Mouse (Mus musculus) lung, embryonic 15.5 days (tissue): ENCODE results near the gene Lpar3. TPM values are rescaled to one million over a fixed set of nuclear protein-coding genes. Genes with fewer than 3 reads are reported as not detected.
A peak's percentile ranks its signal among the peaks of the same experiment; 100 is the strongest.

Experiments
- ATAC-seq: fragments of 200-750 bp; cut with Nextera tagmentation; 2 replicates; pipeline ENCODE4 v1.8.0; 2017; ENCODE audit warnings: moderate number of reproducible peaks, borderline replicate concordance; ENCODE audit not compliant: low FRiP score, low TSS enrichment; ENCODE audit errors: extremely low read depth
- H3K27ac ChIP-seq: fragments of 300-500 bp; sonication (generic); 2 replicates; pipeline ENCODE4 v1.5.1; 2015; ENCODE audit warnings: moderate library complexity, mild to moderate bottlenecking, inconsistent platforms
- H3K27me3 ChIP-seq: fragments of 300-500 bp; sonication (generic); 2 replicates; pipeline ENCODE4 v1.6.1; 2015; ENCODE audit warnings: inconsistent platforms
- H3K36me3 ChIP-seq: fragments of 300-500 bp; sonication (generic); 2 replicates; pipeline ENCODE4 v1.6.1; 2015; ENCODE audit warnings: inconsistent platforms
- H3K4me1 ChIP-seq: fragments of 300-500 bp; sonication (generic); 2 replicates; pipeline ENCODE4 v1.6.1; 2015; ENCODE audit warnings: inconsistent platforms
- H3K4me2 ChIP-seq: fragments of 300-500 bp; sonication (generic); 2 replicates; pipeline ENCODE4 v1.6.1; 2015; ENCODE audit warnings: inconsistent platforms, mild to moderate bottlenecking, moderate library complexity
- H3K4me3 ChIP-seq: fragments of 300-500 bp; sonication (generic); 2 replicates; pipeline ENCODE4 v1.5.1; 2015; ENCODE audit warnings: mild to moderate bottlenecking, inconsistent platforms
- H3K9ac ChIP-seq: fragments of 300-500 bp; sonication (generic); 2 replicates; pipeline ENCODE4 v1.6.1; 2015; ENCODE audit warnings: inconsistent platforms
- H3K9me3 ChIP-seq: fragments of 300-500 bp; sonication (generic); 2 replicates; pipeline ENCODE4 v1.6.1; 2016; ENCODE audit warnings: inconsistent platforms
- WGBS: fragments of 180-500 bp; shearing (Covaris S2); methylation state at CpG from one replicate; pipeline ENCODE4 v1.1.7; 2015; 5-methylcytosine and 5-hydroxymethylcytosine counted together
- polyA plus RNA-seq: library from polyadenylated mRNA; unstranded; fragments of >200 nt; fragmentation: Nextera tagmentation; extraction: Ambion mirVana; gene quantifications from 2 replicates; pipeline ENCODE4 v1.2.1, GENCODE M21; 2015

The Lpar3 gene
- polyA plus RNA-seq, 1 experiment from 2014 or later = 2.4 TPM

DNA sequence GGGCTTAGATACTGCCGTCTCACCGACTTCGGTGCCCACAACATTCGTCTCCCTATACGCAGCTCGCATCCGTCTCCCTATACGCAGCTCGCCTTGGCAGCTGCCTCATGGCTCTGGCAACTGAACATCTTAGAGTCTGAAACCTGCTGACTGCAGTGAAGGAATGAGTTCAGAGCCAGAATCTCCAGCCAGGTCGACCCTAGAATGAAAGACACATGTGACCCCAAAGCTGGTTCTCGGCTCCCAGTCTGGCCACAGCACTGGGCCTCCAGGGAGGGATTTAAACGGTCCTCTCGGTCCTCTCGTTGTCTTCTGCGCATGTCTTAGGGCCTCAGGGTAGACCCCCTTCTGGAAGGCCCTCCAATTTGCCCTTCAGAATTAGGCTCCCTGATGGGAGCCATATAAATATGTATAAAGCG lies 97.8 kb downstream of the Lpar3 start:
- Histone ChIP-seq H3K4me3 (no peak overlapping the region), H3K27ac (no peak overlapping the region), H3K9ac (no peak overlapping the region), H3K9me3 (no peaks in the 10 kb centered on the region), H3K27me3 (no peaks in the 10 kb centered on the region; the same call in 1 of the 2 replicates), H3K4me1 (no peaks in the 10 kb centered on the region), H3K4me2 (no peak overlapping the region), H3K36me3 (no peaks in the 10 kb centered on the region)
- no peak for ATAC-seq
- WGBS = 70% methylated on average over 16 of the region's 16 CpGs

DNA sequence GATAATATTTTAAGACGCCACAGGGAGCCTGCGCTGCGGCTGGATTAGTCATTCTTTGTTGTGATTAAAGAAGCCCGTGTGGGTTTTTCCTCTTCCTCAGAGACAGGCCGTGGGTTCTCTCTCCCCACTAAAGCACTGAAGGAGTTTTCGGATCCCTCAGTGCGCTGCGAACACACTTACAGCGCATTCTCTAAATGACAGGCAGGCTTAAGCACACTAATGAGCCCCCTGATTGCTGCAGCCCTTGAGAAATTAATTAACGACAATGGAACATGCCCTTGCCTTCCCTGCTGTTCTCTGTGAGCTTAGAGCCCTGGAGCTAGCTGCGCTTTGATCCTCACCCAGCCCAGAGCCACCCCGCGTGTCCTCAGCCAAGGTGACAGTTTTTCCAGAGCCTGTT lies 98.2 kb downstream of the Lpar3 start:
- no peak overlapping the region for H3K27ac ChIP-seq
- no peaks in the 10 kb centered on the region for H3K36me3 ChIP-seq
- 50% methylated on average over 13 of the region's 13 CpGs for WGBS
- H3K9ac ChIP-seq = no peak overlapping the region
- no peak overlapping the region for H3K4me2 ChIP-seq
- no peaks in the 10 kb centered on the region for H3K9me3 ChIP-seq
- no peaks in the 10 kb centered on the region; the same call in 1 of the 2 replicates for H3K27me3 ChIP-seq
- no peaks in the 10 kb centered on the region for H3K4me1 ChIP-seq
- no peak for ATAC-seq
- H3K4me3 ChIP-seq = no peak overlapping the region

DNA sequence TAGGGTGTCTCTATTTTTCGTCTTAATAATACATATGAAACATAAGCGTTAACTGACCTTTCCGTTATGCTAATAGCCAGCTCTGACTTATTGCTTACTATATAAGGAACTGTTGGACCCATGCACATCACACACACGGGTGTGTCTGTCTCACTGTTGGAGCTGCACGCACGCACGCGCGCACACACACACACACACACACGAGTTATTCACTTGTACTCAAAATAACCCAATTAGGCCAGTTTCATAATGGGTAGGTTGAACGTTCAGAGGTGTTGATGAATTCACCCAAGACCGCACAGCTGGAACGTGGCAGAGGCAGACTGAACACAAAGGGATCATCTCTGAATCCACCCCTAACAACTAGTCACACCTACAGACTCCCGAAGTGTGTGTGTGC lies 98.7 kb downstream of the Lpar3 start:
- Histone ChIP-seq H3K4me2 (no peak overlapping the region), H3K9ac (no peak overlapping the region), H3K9me3 (no peaks in the 10 kb centered on the region), H3K27ac (no peak overlapping the region), H3K27me3 (no peaks in the 10 kb centered on the region; the same call in 1 of the 2 replicates), H3K4me1 (no peaks in the 10 kb centered on the region), H3K4me3 (no peak overlapping the region), H3K36me3 (no peaks in the 10 kb centered on the region)
- 71% methylated on average over 14 of the region's 14 CpGs for WGBS
- ATAC-seq = no peak

DNA sequence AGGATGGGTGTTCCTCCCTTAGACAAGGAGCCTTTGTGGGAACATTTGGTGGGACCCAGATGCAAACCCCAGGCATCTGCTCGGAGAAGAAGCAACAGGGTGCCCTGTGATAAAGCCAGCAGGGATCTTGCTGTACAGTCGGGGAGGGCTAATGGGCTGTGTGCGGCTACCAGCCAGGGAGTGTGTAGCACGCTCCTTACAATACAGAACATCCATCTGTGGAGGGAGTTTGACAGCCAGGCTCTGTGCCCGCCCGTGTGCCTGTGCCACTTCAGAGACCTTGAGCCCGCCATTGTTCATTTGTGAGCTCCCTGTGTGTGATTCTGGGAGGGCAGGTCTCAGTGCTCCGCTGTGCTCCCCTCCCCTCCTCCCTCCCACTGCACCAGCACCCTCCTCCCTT lies 104.2 kb downstream of the Lpar3 start:
- no peak for ATAC-seq
- Histone ChIP-seq H3K27ac (no peak overlapping the region), H3K4me2 (no peak overlapping the region), H3K27me3 (no peaks in the 10 kb centered on the region; the same call in 1 of the 2 replicates), H3K4me1 (peaks cover 17% of the 10 kb centered on the region), H3K9me3 (no peaks in the 10 kb centered on the region), H3K4me3 (no peak overlapping the region), H3K9ac (no peak overlapping the region), H3K36me3 (no peaks in the 10 kb centered on the region)
- 68% methylated on average over 8 of the region's 8 CpGs for WGBS

DNA sequence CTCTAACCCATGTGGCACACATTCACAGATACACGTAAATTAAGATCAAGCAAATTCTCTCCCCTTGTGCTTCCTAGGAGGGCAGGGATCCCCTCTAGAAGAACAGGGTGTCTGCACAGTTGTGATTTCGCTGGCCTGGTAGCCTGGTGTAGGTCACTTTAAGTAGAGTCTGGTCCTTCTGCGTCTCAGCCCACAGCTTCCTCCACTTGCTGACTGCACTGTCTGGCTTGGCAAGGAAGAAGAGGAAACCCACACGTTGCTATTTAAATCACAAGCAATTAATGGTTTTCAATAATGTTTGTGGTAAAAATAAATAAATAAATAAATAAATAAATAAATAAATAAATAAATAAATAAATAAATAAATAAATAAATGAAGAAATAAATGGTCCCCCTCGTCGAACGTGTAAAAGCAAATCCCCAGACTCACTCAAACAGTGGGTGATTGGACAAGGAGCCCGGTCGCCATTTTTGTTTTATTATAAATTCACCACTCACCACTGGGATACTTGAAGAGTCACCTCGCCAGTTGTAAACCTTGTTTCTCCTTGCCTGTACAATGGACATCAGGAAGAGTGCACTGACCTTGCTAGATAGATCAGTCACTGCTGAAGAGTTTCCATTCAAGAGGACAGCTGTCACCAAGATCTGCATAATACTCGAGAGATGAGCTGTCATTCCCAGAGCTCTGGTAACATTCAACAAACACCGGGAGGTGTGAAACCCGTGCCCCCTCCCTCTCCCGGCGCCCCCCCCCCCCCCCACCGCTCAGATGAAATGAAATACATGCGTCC lies 106.2 kb downstream of the Lpar3 start:
- H3K9ac ChIP-seq = no peak overlapping the region
- H3K27ac ChIP-seq = no peak overlapping the region
- no peak overlapping the region for H3K4me3 ChIP-seq
- ATAC-seq = no peak
- H3K36me3 ChIP-seq = no peaks in the 10 kb centered on the region
- WGBS = 43% methylated on average over 15 of the region's 17 CpGs
- no peaks in the 10 kb centered on the region for H3K9me3 ChIP-seq
- H3K4me2 ChIP-seq = peak overlapping the region; percentile 69
- peaks cover 17% of the 10 kb centered on the region for H3K4me1 ChIP-seq
- no peaks in the 10 kb centered on the region for H3K27me3 ChIP-seq

DNA sequence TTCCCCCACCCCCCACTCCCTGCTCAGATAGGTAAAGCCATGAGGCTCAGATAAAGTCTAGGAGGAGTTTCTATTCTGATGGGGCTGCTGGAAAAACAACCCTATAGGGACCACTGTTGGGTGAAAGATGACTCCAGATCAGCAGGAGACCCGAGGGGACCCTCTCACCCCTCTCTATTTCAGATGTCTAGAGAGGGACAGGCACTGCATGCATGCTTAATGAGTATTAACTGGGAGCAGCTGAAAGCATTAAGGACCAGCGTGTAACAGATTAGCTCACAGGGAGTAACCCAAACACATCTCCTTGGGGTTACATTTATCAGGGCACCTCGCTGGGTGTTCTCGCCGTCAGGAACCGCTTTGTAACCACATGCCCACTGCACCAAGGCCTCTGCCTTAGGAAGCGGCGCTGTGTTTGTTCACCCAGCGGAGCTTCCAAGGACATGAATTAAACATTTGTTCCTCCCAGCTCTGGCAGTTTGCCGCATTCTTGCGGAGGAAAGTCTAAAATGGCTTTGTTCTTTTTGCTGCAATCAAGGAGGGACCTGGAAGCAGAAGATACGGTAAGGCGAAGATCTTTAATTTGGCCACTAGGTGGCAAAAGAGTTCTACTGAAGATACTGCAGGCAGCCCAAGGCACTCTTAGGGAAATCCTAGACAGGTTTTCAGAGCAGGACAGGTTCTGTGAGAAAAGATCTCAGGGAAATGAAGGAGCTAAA lies 106.9 kb downstream of the Lpar3 start:
- under 1% methylated on average over 13 of the region's 13 CpGs for WGBS
- ATAC-seq = peak; percentile 86; the same call in 1 of the 2 replicates
- peak overlapping the region; percentile 69 for H3K4me2 ChIP-seq
- peak overlapping the region; percentile 24 for H3K4me3 ChIP-seq
- H3K9ac ChIP-seq = 0 out of 2 replicates have a peak overlapping the region, but pooled peaks have one; percentile 14
- H3K36me3 ChIP-seq = no peaks in the 10 kb centered on the region
- no peaks in the 10 kb centered on the region for H3K9me3 ChIP-seq
- peaks cover 17% of the 10 kb centered on the region for H3K4me1 ChIP-seq
- no peaks in the 10 kb centered on the region for H3K27me3 ChIP-seq
- H3K27ac ChIP-seq = no peak overlapping the region

DNA sequence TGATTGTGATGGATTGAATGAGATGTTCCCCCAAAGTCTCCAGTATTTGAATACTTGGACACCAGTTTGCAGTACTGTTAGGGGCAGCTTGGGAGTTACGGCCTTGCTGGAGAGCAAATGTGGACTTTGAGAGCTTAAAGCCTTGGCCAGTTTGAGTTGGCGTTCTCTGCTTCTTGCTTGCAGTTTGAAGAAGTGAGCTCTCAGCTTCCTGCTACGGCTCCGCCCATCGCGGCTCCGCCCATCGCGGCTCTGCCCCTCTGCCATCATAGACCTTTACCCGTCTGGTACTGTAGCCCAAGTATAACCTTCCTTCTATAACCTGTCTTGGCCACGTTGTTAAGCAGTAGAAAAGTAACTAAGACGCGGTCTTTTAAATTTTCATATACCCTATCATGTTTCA lies 108.0 kb downstream of the Lpar3 start:
- no peak for ATAC-seq
- Histone ChIP-seq H3K4me3 (peak overlapping the region; percentile 24; the same call in 1 of the 2 replicates), H3K9me3 (no peaks in the 10 kb centered on the region), H3K4me2 (peak overlapping the region; percentile 69), H3K9ac (no peak overlapping the region), H3K36me3 (no peaks in the 10 kb centered on the region), H3K27ac (no peak overlapping the region), H3K27me3 (no peaks in the 10 kb centered on the region), H3K4me1 (peaks cover 17% of the 10 kb centered on the region)
- 13% methylated on average over 13 of the region's 13 CpGs for WGBS

DNA sequence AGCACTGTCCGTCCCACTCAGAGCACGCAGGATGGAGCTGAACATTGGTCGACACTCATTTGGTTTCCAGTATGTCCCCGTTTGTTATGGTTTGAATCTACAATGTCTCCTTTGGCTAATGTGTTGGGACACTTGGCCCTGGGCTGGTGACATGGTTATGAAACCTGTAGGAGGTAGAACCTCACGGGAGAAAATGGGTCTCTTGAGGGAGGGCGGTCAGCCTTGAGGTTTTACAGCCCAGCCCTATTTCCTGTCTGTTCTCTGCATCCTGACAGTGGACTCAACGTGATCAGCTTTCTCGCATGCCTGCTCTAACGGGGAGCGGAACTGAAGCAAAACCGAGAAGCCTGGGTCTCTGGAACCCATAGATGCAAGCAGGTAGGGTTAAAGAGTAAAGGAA lies 111.1 kb downstream of the Lpar3 start:
- Histone ChIP-seq H3K27ac (no peak overlapping the region), H3K4me1 (peaks cover 17% of the 10 kb centered on the region), H3K9me3 (no peaks in the 10 kb centered on the region), H3K36me3 (no peaks in the 10 kb centered on the region), H3K9ac (no peak overlapping the region), H3K4me3 (no peak overlapping the region), H3K4me2 (no peak overlapping the region), H3K27me3 (no peaks in the 10 kb centered on the region)
- 78% methylated on average over 11 of the region's 11 CpGs for WGBS
- ATAC-seq = no peak

DNA sequence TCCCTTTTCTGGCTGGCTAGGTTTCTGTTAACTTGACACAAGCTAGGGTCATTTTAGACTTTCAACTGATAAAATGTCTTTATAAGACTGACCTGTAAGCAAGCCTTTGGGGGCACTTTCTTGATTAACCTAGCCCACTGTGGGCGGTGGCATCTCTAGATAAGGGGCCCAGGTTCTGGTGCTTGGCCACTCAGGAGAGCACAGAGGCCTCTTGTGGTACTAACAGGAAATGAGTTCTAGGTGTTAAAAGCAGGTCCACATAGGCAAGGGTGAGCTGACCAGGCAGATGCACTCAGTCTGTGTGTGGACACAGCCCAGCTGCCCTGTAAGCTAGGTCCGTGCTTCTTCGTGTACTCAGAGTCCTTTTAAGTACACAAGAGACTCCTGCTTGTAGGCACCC lies 112.5 kb downstream of the Lpar3 start:
- Histone ChIP-seq H3K9me3 (no peaks in the 10 kb centered on the region), H3K9ac (no peak overlapping the region), H3K4me2 (no peak overlapping the region), H3K27ac (no peak overlapping the region), H3K4me3 (no peak overlapping the region), H3K27me3 (no peaks in the 10 kb centered on the region), H3K36me3 (no peaks in the 10 kb centered on the region), H3K4me1 (peaks cover 17% of the 10 kb centered on the region)
- no peak for ATAC-seq
- WGBS = 71% methylated on average over 3 of the region's 3 CpGs

DNA sequence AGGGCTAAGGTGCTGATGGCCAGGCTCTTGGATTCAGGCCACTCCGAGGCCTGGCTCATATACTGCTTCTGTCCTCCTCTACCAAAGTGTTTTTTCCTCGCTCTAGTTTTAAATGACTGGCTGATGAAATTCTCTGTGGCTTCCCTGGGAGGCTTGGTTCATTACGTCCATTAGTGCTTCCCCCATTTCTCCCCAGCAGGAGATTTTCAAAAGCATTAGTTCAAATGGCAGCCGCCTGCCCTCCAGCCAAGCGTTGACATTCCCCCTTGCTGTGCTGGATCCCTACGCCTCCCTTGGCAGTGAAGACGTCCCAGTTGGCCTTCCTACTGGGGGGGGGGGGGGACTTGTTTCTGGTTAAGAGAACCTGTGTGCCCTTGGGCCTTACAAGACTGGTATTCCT lies 113.3 kb downstream of the Lpar3 start:
- Histone ChIP-seq H3K9ac (no peak overlapping the region), H3K4me1 (peaks cover 15% of the 10 kb centered on the region; the same call in 1 of the 2 replicates), H3K27ac (no peak overlapping the region), H3K4me3 (no peak overlapping the region), H3K27me3 (no peaks in the 10 kb centered on the region), H3K36me3 (no peaks in the 10 kb centered on the region), H3K4me2 (no peak overlapping the region), H3K9me3 (no peaks in the 10 kb centered on the region)
- 61% methylated on average over 7 of the region's 7 CpGs for WGBS
- ATAC-seq = no peak
